Mouse (Mus musculus): ENCODE data around the gene 2410137M14Rik.
"Not testable (repeated sequence)": the region's sequence is repeated elsewhere in the genome, so short reads cannot be mapped to it uniquely, and the experiment has no call there.

2410137M14Rik gene

GRCm38 (mm10) chr17:36981221-36981813 lies at the start of gene 2410137M14Rik:
Gene 2410137M14Rik, minus strand, starts transcription at chr17:36981237.
- DNase-seq = no peak

GRCm38 (mm10) chr17:37029162-37029561 lies 48.1 kb upstream of the 2410137M14Rik start:
- DNase-seq = no peak

GRCm38 (mm10) chr17:37028683-37029120 lies 47.7 kb upstream of the 2410137M14Rik start:
- peak; percentile 88 for DNase-seq

- DNase-seq = no peak
Observed at GRCm38 (mm10) chr17:37028212-37028611, 47.2 kb upstream of the 2410137M14Rik start.

- DNase-seq = no peak
Observed at GRCm38 (mm10) chr17:37027486-37027885, 46.4 kb upstream of the 2410137M14Rik start.

GRCm38 (mm10) chr17:37026425-37026824 lies 45.4 kb upstream of the 2410137M14Rik start:
- DNase-seq = no peak

- DNase-seq = no peak
Observed at GRCm38 (mm10) chr17:37022628-37023576, 41.9 kb upstream of the 2410137M14Rik start, which contains the start of gene Mog. Gene Mog, minus strand, starts transcription at chr17:37023398.

GRCm38 (mm10) chr17:37019242-37019641 lies 38.2 kb upstream of the 2410137M14Rik start:
- not testable (repeated sequence) for DNase-seq

GRCm38 (mm10) chr17:37018328-37018727 lies 37.3 kb upstream of the 2410137M14Rik start:
- no peak for DNase-seq

- DNase-seq = no peak
Observed at GRCm38 (mm10) chr17:37016333-37016732, 35.3 kb upstream of the 2410137M14Rik start.

GRCm38 (mm10) chr17:37012141-37012540 lies 31.1 kb upstream of the 2410137M14Rik start:
- no peak for DNase-seq

GRCm38 (mm10) chr17:37011719-37012118 lies 30.7 kb upstream of the 2410137M14Rik start:
- DNase-seq = no peak

- no peak for DNase-seq
Observed at GRCm38 (mm10) chr17:37009460-37010042, 28.5 kb upstream of the 2410137M14Rik start.

GRCm38 (mm10) chr17:37008161-37008560 lies 27.1 kb upstream of the 2410137M14Rik start:
- DNase-seq = no peak

GRCm38 (mm10) chr17:37003366-37003765 lies 22.3 kb upstream of the 2410137M14Rik start:
- no peak for DNase-seq

- DNase-seq = peak; percentile 43
Observed at GRCm38 (mm10) chr17:37002364-37003330, 21.6 kb upstream of the 2410137M14Rik start.

GRCm38 (mm10) chr17:37000863-37001262 lies 19.8 kb upstream of the 2410137M14Rik start, which contains the start of gene Zfp57:
Gene Zfp57, plus strand, starts transcription at chr17:37001163.
- no peak for DNase-seq

GRCm38 (mm10) chr17:36998477-36998876 lies 17.4 kb upstream of the 2410137M14Rik start:
- DNase-seq = no peak

GRCm38 (mm10) chr17:36997033-36997735 lies 16.1 kb upstream of the 2410137M14Rik start:
- peak; percentile 61 for DNase-seq

GRCm38 (mm10) chr17:36995448-36995847 lies 14.4 kb upstream of the 2410137M14Rik start:
- no peak for DNase-seq

- no peak for DNase-seq
Observed at GRCm38 (mm10) chr17:36994528-36994927, 13.5 kb upstream of the 2410137M14Rik start.
